Mouse (Mus musculus) ovary, adult 18-20 months (tissue): Measurements from ENCODE around the gene Rgs6.

Experiments
- DNase-seq: peaks from one replicate; pipeline ENCODE4 v3.0.0; 2022; ENCODE audit warnings: low spot score, mixed read lengths

Gene Rgs6

GRCm38 (mm10) chr12:83131405-83131804 lies 543.3 kb downstream of the Rgs6 start:
- DNase-seq, result no peak

- peak; percentile 41 for DNase-seq
These were observed 545.7 kb downstream of the Rgs6 start for GRCm38 (mm10) chr12:83133827-83134226.

- DNase-seq, result no peak
These were observed 547.9 kb downstream of the Rgs6 start for GRCm38 (mm10) chr12:83136031-83136430.

GRCm38 (mm10) chr12:83136460-83136859 lies 548.4 kb downstream of the Rgs6 start:
- no peak for DNase-seq

- no peak for DNase-seq
These were observed 548.9 kb downstream of the Rgs6 start for GRCm38 (mm10) chr12:83137001-83137400.

- no peak for DNase-seq
These were observed 553.1 kb downstream of the Rgs6 start for GRCm38 (mm10) chr12:83141164-83141563.

- DNase-seq, result no peak
These were observed 554.4 kb downstream of the Rgs6 start for GRCm38 (mm10) chr12:83142507-83142906.

- no peak for DNase-seq
These were observed 555.0 kb downstream of the Rgs6 start for GRCm38 (mm10) chr12:83143071-83143470.

GRCm38 (mm10) chr12:83143574-83143973 lies 555.5 kb downstream of the Rgs6 start:
- no peak for DNase-seq

GRCm38 (mm10) chr12:83145074-83145473 lies 557.0 kb downstream of the Rgs6 start:
- DNase-seq, result no peak

- no peak for DNase-seq
These were observed 557.8 kb downstream of the Rgs6 start for GRCm38 (mm10) chr12:83145902-83146301.

GRCm38 (mm10) chr12:83146917-83147316 lies 558.8 kb downstream of the Rgs6 start:
- peak; percentile 76 for DNase-seq

- DNase-seq, result no peak
These were observed 561.9 kb downstream of the Rgs6 start for GRCm38 (mm10) chr12:83150030-83150429.

GRCm38 (mm10) chr12:83150813-83151212 lies 562.7 kb downstream of the Rgs6 start:
- DNase-seq, result no peak

- DNase-seq, result peak; percentile 66
These were observed 563.4 kb downstream of the Rgs6 start for GRCm38 (mm10) chr12:83151474-83151873.

GRCm38 (mm10) chr12:83160211-83160610 lies 572.1 kb downstream of the Rgs6 start:
- DNase-seq, result no peak

- DNase-seq, result no peak
These were observed 572.6 kb downstream of the Rgs6 start for GRCm38 (mm10) chr12:83160700-83161099.

GRCm38 (mm10) chr12:83163721-83164120 lies 575.6 kb downstream of the Rgs6 start:
- DNase-seq, result no peak

- no peak for DNase-seq
These were observed 577.0 kb downstream of the Rgs6 start for GRCm38 (mm10) chr12:83165058-83165457.

GRCm38 (mm10) chr12:83168310-83168709 lies 580.2 kb downstream of the Rgs6 start:
- no peak for DNase-seq

GRCm38 (mm10) chr12:83169495-83170209 lies 581.6 kb downstream of the Rgs6 start:
- DNase-seq, result no peak

GRCm38 (mm10) chr12:83178770-83179169 lies 590.7 kb downstream of the Rgs6 start:
- DNase-seq, result no peak

- DNase-seq, result no peak
These were observed 591.8 kb downstream of the Rgs6 start for GRCm38 (mm10) chr12:83179860-83180259.

GRCm38 (mm10) chr12:83180561-83180960 lies 592.5 kb downstream of the Rgs6 start:
- DNase-seq, result no peak
